Comparison of ENCODE assay signal across 8 mouse cellular contexts in the genomic region with DNA sequence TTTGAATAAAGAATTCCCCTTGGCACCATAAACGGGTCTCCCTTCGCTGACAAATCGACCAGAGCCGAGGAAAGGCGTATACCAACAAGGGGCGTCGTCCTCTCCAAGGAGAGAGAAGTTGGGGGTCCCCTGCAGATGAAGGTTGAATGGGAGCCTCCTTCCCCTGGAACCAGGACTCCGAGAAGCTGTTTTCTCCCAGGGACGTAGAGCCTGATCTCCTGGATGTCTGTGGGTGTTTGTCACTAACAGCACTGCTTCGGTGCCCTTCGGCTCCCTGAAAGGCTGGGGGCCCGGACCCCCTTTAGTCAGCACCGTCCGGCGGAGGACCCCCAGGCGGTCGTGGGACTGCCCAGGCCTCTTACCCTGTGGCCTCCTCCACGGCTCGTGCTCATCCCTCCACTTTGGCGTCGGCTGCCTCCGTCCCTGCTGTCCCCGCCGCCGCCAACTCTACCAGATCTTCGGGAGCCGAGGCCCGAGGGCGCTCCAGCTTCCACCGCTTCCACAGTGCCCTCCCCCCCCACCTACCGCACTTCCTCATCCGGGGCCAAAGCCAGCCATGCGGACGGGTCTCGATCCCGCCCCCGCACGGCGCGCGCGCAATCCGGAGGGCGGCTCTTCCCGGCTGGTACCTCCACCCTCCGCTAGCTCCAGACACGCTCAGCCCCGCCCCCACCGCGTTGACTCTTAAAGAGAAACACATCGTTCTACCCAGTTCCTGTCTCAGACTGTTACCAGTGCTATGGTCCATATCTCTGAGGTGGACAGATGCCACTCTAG. TPM values are rescaled to one million over a fixed set of nuclear protein-coding genes. Genes with fewer than 3 reads are reported as not detected.
DNase-seq lines count a peak whose midpoint lies in the region; ATAC-seq lines count a peak whose summit lies in the region.

Gene Prr14l (minus strand): TSS at position 526 of the 777 bp plus-strand sequence.

- peak; percentile 89 for DNase-seq in MEL-GATA-1-ER (ENCODE audit: extremely low read depth, low read depth)
- DNase-seq in cerebellum, adult 8-10 months = peak; percentile 100
- DNase-seq in forelimb bud, embryonic 11.5 days (ENCODE audit: low read depth, low spot score) = peak; percentile 93
- peak; percentile 99 for DNase-seq in layer of hippocampus, adult 9-10 months (ENCODE audit: low spot score)
- peak; percentile 99 for DNase-seq in ovary, postnatal 10 days (ENCODE audit: low spot score)
- peak; percentile 98 to 100 for DNase-seq in thymus, postnatal 10 days (ENCODE audit: low spot score in 2 of 2)

- no peaks in the 10 kb centered on the region for H3K36me3 ChIP-seq in lung, embryonic 16.5 days (ENCODE audit: control insufficient read depth, insufficient read depth, low read length)

- H3K9ac ChIP-seq in lung, embryonic 16.5 days (ENCODE audit: low read length) = peak within 1 kb of the TSS; percentile 98

- peak within 1 kb of the TSS; percentile 87 for H3K4me3 ChIP-seq in lung, embryonic 16.5 days (ENCODE audit: low read length)

- ATAC-seq in hematopoietic stem cell, adult 5-6 weeks (replicated peaks in 1 of 2; ENCODE audit: insufficient read depth in 1 of 2, low FRiP score in 2 of 2, low TSS enrichment in 1 of 2, low read depth in 1 of 2, poor library complexity in 2 of 2, severe bottlenecking in 2 of 2) = peak; percentile 92 to 98
- peak; percentile 98 for ATAC-seq in lung, embryonic 16.5 days (ENCODE audit: low read depth)

- H3K27ac ChIP-seq in lung, embryonic 16.5 days (ENCODE audit: low read length) = peak within 1 kb of the TSS; percentile 85

- H3K9me3 ChIP-seq in lung, embryonic 16.5 days (ENCODE audit: control insufficient read depth, low read length) = no peaks in the 10 kb centered on the region

- peak within 1 kb of the TSS; percentile 79 for H3K4me2 ChIP-seq in lung, embryonic 16.5 days (ENCODE audit: low read depth, low read length)

- no peaks in the 10 kb centered on the region for H3K27me3 ChIP-seq in lung, embryonic 16.5 days (ENCODE audit: control insufficient read depth, insufficient read depth, low read depth, low read length)

- under 1% methylated on average over 43 of the region's 51 CpGs for WGBS in lung, embryonic 16.5 days

- peaks cover 11% of the 10 kb centered on the region for H3K4me1 ChIP-seq in lung, embryonic 16.5 days (replicated peaks; ENCODE audit: control insufficient read depth, insufficient read depth, low read length)

RNA-seq across cellular contexts. Expression of gene Prr14l, which starts in this region (rescaled TPM):
- 36.0 and 42.8 TPM in 2 replicates for total RNA-seq in hematopoietic stem cell, adult 5-6 weeks (2017)
- 9.7 and 13.2 TPM in 2 replicates for polyA plus RNA-seq in lung, embryonic 16.5 days (2015; fragmentation: Nextera tagmentation; extraction: Ambion mirVana)

Comparison
In these comparisons a context has a peak if more than half of its experiments do, and no peak if none do; other contexts are left out.
1. Peak in every context shown above with its lines: DNase-seq, ATAC-seq, H3K4me3 ChIP-seq and H3K27ac ChIP-seq.